Mouse (Mus musculus) gastrocnemius, adult 18-20 months (tissue): ENCODE measurements around the gene Fosb. TPM values are rescaled to one million over a fixed set of nuclear protein-coding genes. Genes with fewer than 3 reads are reported as not detected.

Experiments
- DNase-seq: peaks from one replicate; pipeline ENCODE4 v3.0.0; 2021; ENCODE audit warnings: low spot score
- total RNA-seq, 2 experiments: library from RNA; stranded (reverse); gene quantifications; 2 replicates each; pipeline ENCODE4 v1.2.3; 2021

The Fosb gene
- total RNA-seq, 2 experiments from 2014 or later = 0.57 to 2.5 TPM

GRCm38 (mm10) chr7:19306819-19307738 lies 2.8 kb downstream of the Fosb start:
- no peak for DNase-seq

GRCm38 (mm10) chr7:19305796-19306765 lies 3.8 kb downstream of the Fosb start:
- no peak for DNase-seq

GRCm38 (mm10) chr7:19305413-19305735 lies 4.5 kb downstream of the Fosb start:
- no peak for DNase-seq

GRCm38 (mm10) chr7:19304501-19305412 lies 5.1 kb downstream of the Fosb start:
- no peak for DNase-seq

GRCm38 (mm10) chr7:19303770-19304169 lies 6.1 kb downstream of the Fosb start:
- DNase-seq = peak; percentile 75

- DNase-seq = no peak
Observed at GRCm38 (mm10) chr7:19303046-19303305, 6.9 kb downstream of the Fosb start.

GRCm38 (mm10) chr7:19302264-19303045 lies 7.4 kb downstream of the Fosb start:
- no peak for DNase-seq

GRCm38 (mm10) chr7:19301461-19302263 lies 8.2 kb downstream of the Fosb start:
- no peak for DNase-seq

GRCm38 (mm10) chr7:19300501-19301421 lies 9.1 kb downstream of the Fosb start:
- peak; percentile 84 for DNase-seq

GRCm38 (mm10) chr7:19299194-19299593 lies 10.7 kb downstream of the Fosb start:
- peak; percentile 53 for DNase-seq

GRCm38 (mm10) chr7:19297794-19298193 lies 12.1 kb downstream of the Fosb start:
- DNase-seq = no peak

- no peak for DNase-seq
Observed at GRCm38 (mm10) chr7:19297034-19297433, 12.8 kb downstream of the Fosb start.

- DNase-seq = peak; percentile 97
Observed at GRCm38 (mm10) chr7:19295503-19296185, 14.2 kb downstream of the Fosb start.

GRCm38 (mm10) chr7:19290969-19291596 lies 18.8 kb downstream of the Fosb start:
- DNase-seq = peak; percentile 81

- no peak for DNase-seq
Observed at GRCm38 (mm10) chr7:19284763-19285162, 25.1 kb downstream of the Fosb start.

- DNase-seq = no peak
Observed at GRCm38 (mm10) chr7:19283406-19283804, 26.4 kb downstream of the Fosb start.

- DNase-seq = peak; percentile 51
Observed at GRCm38 (mm10) chr7:19282791-19283405, 27.0 kb downstream of the Fosb start.
